Mouse (Mus musculus): ENCODE data around the gene P4htm.

The P4htm gene

DNA sequence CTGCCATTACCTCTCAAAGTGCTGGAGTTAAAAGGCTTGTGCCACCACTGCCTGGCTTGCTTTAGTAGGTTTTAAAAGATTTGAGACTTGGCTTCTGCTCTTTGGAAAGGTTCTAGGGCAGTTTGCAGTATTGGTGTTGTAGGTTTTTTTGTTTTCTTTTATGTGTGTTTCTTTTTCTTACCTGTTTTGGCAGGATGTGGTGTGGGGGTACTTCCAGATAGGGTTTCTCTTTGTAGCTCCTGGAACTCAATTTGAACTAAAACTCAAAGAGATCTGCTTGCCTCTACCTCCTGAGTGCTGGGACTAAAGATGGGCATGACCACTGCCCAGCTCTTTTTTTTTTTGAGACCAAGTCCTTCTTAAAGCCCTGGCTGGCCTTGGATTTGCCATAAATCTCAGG lies 56.6 kb downstream of the P4htm start:
- DNase-seq: no peak

DNA sequence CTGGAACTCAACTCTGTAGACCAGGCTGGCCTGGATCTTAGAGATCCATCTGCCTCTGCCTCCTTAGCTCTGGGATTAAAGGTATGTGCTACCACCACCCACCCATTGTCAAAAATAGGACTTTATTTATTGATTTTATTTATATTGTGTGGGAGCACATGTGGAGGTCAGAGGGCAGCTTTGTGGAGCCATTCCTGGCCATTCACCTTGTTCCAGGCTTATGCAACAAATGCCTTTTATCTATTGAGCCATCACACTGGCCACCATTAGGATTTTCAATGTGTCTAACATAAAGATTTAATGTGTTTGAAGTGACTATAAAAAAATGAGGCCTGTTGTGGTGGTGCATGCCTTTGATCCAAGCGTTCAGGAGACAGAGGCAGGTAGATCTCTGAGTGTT lies 66.0 kb downstream of the P4htm start:
- no peak for DNase-seq

DNA sequence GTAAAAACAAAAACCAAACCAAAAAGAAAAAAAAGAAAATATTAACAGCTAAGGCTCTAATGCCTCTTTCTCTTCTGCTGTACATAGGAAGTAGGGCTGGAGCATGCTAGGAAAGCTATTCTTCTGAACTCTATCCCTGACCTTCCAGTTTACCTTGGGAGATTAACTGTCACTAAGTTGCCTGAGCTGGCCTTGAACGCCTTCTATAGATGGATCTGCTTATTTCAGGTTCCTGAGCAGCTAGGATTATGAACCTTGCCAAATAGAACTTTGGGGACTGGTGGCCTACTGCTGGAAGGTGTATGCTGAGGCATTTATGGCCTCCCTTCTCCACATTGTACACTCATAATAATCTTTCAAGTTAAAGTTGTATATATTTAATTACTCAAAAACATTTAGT lies 66.5 kb downstream of the P4htm start:
- no peak for DNase-seq
